Comparison of ENCODE assay signal across 16 mouse cellular contexts in the genomic region with DNA sequence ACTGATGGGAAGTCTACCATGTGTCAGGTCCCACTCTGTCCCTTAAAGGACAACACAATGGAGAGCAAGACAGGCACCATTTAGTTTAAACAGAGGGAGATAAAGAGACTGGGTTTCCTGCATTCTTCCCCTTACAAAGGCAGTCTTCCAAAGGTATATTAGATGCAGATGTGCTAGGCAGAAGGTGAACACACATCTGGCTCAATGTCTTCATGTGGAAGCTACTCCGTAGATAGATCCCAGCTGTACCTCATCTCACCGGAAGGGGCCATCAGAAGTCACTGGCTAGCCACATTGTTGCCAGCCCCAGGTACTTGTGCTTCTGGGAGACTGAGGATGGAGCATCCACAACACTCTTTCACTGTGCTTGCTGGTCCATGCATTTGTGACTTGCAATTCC.
"Had no signal": no experiment of that assay in that cellular context is flagged by ENCODE, and none has a peak within 500 bp of the region (broad histone marks: within the 10 kb centered on the region; RNA-seq: fewer than 3 reads in every experiment).

No protein-coding gene starts in this region.

- DNase-seq: lung, adult 18-20 months; lung, embryonic 14.5 days; lung, postnatal 10 days; lung, postnatal 4 days; right cerebral cortex, postnatal 14 days; thymus, adult 2 months; thymus, postnatal 36 days had no signal

- H3K9me3 ChIP-seq: midbrain, embryonic 13.5 days; midbrain, embryonic 15.5 days; neural tube, embryonic 13.5 days; neural tube, embryonic 15.5 days; stomach, embryonic 15.5 days had no signal

- H3K4me3 ChIP-seq: midbrain, embryonic 13.5 days; midbrain, embryonic 15.5 days; myocyte; neural tube, embryonic 13.5 days; neural tube, embryonic 15.5 days; stomach, embryonic 15.5 days had no signal

- ATAC-seq: midbrain, embryonic 13.5 days; midbrain, embryonic 15.5 days had no signal

- H3K9ac ChIP-seq: liver, embryonic 14.5 days; lung, embryonic 14.5 days; midbrain, embryonic 13.5 days; midbrain, embryonic 15.5 days; neural tube, embryonic 13.5 days; neural tube, embryonic 15.5 days; stomach, embryonic 15.5 days had no signal

- H3K36me3 ChIP-seq: midbrain, embryonic 13.5 days; midbrain, embryonic 15.5 days; neural tube, embryonic 13.5 days; neural tube, embryonic 15.5 days; stomach, embryonic 15.5 days had no signal

- H3K27ac ChIP-seq: liver, embryonic 14.5 days; midbrain, embryonic 13.5 days; midbrain, embryonic 15.5 days; neural tube, embryonic 13.5 days; neural tube, embryonic 15.5 days; stomach, embryonic 15.5 days; stomach, postnatal 0 days had no signal

- H3K4me2 ChIP-seq: lung, embryonic 14.5 days; midbrain, embryonic 11.5 days; midbrain, embryonic 13.5 days; midbrain, embryonic 15.5 days; neural tube, embryonic 13.5 days; neural tube, embryonic 15.5 days; stomach, embryonic 15.5 days had no signal

- H3K27me3 ChIP-seq: midbrain, embryonic 13.5 days; midbrain, embryonic 15.5 days; neural tube, embryonic 13.5 days; neural tube, embryonic 15.5 days; stomach, embryonic 15.5 days had no signal
